Mouse (Mus musculus) ES-E14 (cell line): ENCODE results near the gene Gzma. TPM values are rescaled to one million over a fixed set of nuclear protein-coding genes. Genes with fewer than 3 reads are reported as not detected.

Experiments
- DNase-seq: peaks from one replicate; pipeline ENCODE4 v3.0.0-alpha.2; 2013; ENCODE audit warnings: low read depth, low spot score
- H3K27ac ChIP-seq: 2 replicates; pipeline ENCODE4 v1.5.1; 2012; ENCODE audit warnings: low read depth, mild to moderate bottlenecking, low read length, moderate library complexity, mixed read lengths; ENCODE audit not compliant: poor library complexity, insufficient read depth, severe bottlenecking
- H3K36me3 ChIP-seq: 2 replicates; pipeline ENCODE4 v1.6.1; 2012; ENCODE audit warnings: mild to moderate bottlenecking, low read length, moderate library complexity, mixed read lengths; ENCODE audit not compliant: control insufficient read depth, poor library complexity, insufficient read depth, severe bottlenecking
- H3K4me1 ChIP-seq, 2 experiments: fragments of 150-350 bp in 1 of 2; sonication (generic) in 1 of 2; 2 replicates each; pipeline ENCODE4 v1.6.1; 2012; ENCODE audit warnings: low read length in 2 of 2, mild to moderate bottlenecking in 1 of 2, mixed read lengths in 1 of 2; ENCODE audit not compliant: control insufficient read depth in 2 of 2, insufficient read depth in 2 of 2, poor library complexity in 1 of 2
- H3K4me3 ChIP-seq, 2 experiments: fragments of 150-350 bp in 1 of 2; sonication (generic) in 1 of 2; 2 replicates each; pipeline ENCODE4 v1.5.1; 2012; ENCODE audit warnings: low read length in 2 of 2, low read depth in 1 of 2, mild to moderate bottlenecking in 1 of 2, mixed read lengths in 1 of 2; ENCODE audit not compliant: insufficient read depth in 1 of 2, poor library complexity in 1 of 2, severe bottlenecking in 1 of 2
- H3K9ac ChIP-seq: 2 replicates; pipeline ENCODE4 v1.6.1; 2012; ENCODE audit warnings: low read depth, mild to moderate bottlenecking, low read length, mixed read lengths; ENCODE audit not compliant: poor library complexity, insufficient read depth, severe bottlenecking
- H3K9me3 ChIP-seq: fragments of 150-350 bp; sonication (generic); 2 replicates; pipeline ENCODE4 v1.6.1; 2012; ENCODE audit warnings: low read depth, mild to moderate bottlenecking, low read length; ENCODE audit not compliant: control insufficient read depth, insufficient read depth
- CHD2 ChIP-seq: IDR thresholded peaks from 2 replicates; pipeline ENCODE4 v1.6.1; 2014; ENCODE audit warnings: mild to moderate bottlenecking, low read depth, low read length, inconsistent platforms
- HCFC1 ChIP-seq: IDR thresholded peaks from 2 replicates; pipeline ENCODE4 v1.6.1; 2012; ENCODE audit warnings: low read length, inconsistent platforms, borderline replicate concordance; ENCODE audit not compliant: insufficient read depth
- MAFK ChIP-seq: IDR thresholded peaks from 2 replicates; pipeline ENCODE4 v1.6.1; 2014; ENCODE audit warnings: mild to moderate bottlenecking, low read depth, low read length, inconsistent platforms; ENCODE audit not compliant: insufficient read depth
- ZC3H11A ChIP-seq: IDR thresholded peaks from 2 replicates; pipeline ENCODE4 v1.6.1; 2012; ENCODE audit warnings: low read depth, mild to moderate bottlenecking, inconsistent platforms, low read length, borderline replicate concordance
- ZNF384 ChIP-seq: IDR thresholded peaks from 2 replicates; pipeline ENCODE4 v1.6.1; 2012; ENCODE audit warnings: low read depth, low read length, inconsistent platforms
- in situ Hi-C, 2 experiments: fragments of 600-800 bp; cut with MboI; formaldehyde crosslinking; loops; one replicate each; pipeline ENCODE4 v1.15.1; 2025; ENCODE audit warnings: low sequenced_read_pairs in 2 of 2, inconsistent platforms in 1 of 2; ENCODE audit not compliant: unreplicated experiment in 2 of 2
- total RNA-seq: library from RNA; depleted of rRNA; stranded (reverse); fragments of 300-350 nt; gene quantifications from 2 replicates; pipeline ENCODE4 v1.2.3, GENCODE M21; 2012

The Gzma gene
- total RNA-seq, 1 experiment: not detected

DNA sequence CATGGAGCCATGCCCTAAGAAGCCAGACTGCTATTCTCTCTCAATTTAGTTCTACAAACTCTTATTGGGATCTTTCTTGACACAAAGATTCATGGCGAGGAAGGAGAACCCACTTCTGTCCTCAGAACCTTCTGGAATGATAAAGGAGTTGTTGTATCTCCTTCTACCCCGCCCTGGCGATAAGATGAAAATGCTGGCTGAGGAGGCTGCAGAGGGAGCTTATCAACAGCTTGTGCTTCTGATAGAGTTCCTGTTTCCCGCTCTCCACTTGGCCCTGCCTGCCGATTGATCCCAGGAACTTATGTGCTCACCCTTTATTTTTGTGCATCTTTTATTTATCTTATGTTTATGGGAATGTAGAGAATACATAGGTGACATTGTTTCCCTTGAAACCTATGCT, 16.0 kb downstream of the Gzma start:
- H3K27ac ChIP-seq: no peak overlapping the region
- H3K36me3 ChIP-seq: no peaks in the 10 kb centered on the region
- no peak for DNase-seq
- H3K9ac ChIP-seq: no peak overlapping the region
- in situ Hi-C loops: no loop called here
- TF ChIP-seq CHD2: no peak
- no peaks in the 10 kb centered on the region for H3K9me3 ChIP-seq
- H3K4me1 ChIP-seq: no peaks in the 10 kb centered on the region
- H3K4me3 ChIP-seq: no peak overlapping the region

GRCm38 (mm10) chr13:113082101-113082500, 18.7 kb downstream of the Gzma start:
- H3K27ac ChIP-seq: no peak overlapping the region
- no peaks in the 10 kb centered on the region for H3K4me1 ChIP-seq
- DNase-seq: no peak
- no peak overlapping the region for H3K9ac ChIP-seq
- no peak overlapping the region for H3K4me3 ChIP-seq
- in situ Hi-C loops: no loop called here
- TF ChIP-seq MAFK: no peak
- TF ChIP-seq CHD2: no peak
- TF ChIP-seq HCFC1: no peak
- no peak for TF ChIP-seq ZNF384
- no peak for TF ChIP-seq ZC3H11A
- H3K36me3 ChIP-seq: no peaks in the 10 kb centered on the region
- no peaks in the 10 kb centered on the region for H3K9me3 ChIP-seq

DNA sequence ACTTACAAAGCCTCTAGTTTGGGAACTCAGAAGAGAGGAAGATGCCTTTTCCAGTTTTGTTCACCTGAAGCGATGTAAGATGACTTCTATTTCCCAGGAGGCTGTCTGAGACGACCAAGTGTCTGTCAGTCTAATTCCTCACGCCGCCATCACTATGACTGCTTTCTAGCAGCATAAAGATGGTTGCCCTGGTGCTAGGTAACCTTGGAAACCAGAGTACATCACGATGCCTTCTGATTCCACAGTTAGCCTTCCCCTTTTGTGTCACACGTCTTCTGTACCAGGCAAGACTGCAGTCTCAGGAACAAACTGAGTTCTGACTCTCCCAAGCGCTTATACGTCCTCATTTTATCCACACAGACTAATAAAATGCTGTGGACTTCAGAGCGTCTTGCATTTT, 21.8 kb downstream of the Gzma start:
- Histone ChIP-seq H3K36me3 (no peaks in the 10 kb centered on the region), H3K9ac (no peak overlapping the region), H3K4me1 (no peaks in the 10 kb centered on the region), H3K27ac (no peak overlapping the region), H3K4me3 (no peak overlapping the region), H3K9me3 (no peaks in the 10 kb centered on the region)
- TF ChIP-seq MAFK (no peak), HCFC1 (no peak), ZC3H11A (no peak), CHD2 (no peak), ZNF384 (no peak)
- no peak for DNase-seq
- in situ Hi-C loops: no loop called here

GRCm38 (mm10) chr13:113064542-113064941, 36.2 kb downstream of the Gzma start:
- Histone ChIP-seq H3K9ac (no peak overlapping the region), H3K4me1 (no peaks in the 10 kb centered on the region), H3K9me3 (no peaks in the 10 kb centered on the region), H3K27ac (no peak overlapping the region), H3K4me3 (no peak overlapping the region), H3K36me3 (no peaks in the 10 kb centered on the region)
- in situ Hi-C loops: loop anchor here in 1 of 2 experiments (25.0 kb wide), 1 partner anchor 198 kb away; no protein-coding TSS in a partner anchor
- TF ChIP-seq HCFC1 (no peak), ZNF384 (no peak), ZC3H11A (no peak), CHD2 (no peak), MAFK (no peak)
- DNase-seq: no peak

- no peaks in the 10 kb centered on the region for H3K9me3 ChIP-seq
- TF ChIP-seq MAFK (no peak), HCFC1 (no peak), ZNF384 (no peak), ZC3H11A (no peak), CHD2 (no peak)
- H3K36me3 ChIP-seq: no peaks in the 10 kb centered on the region
- in situ Hi-C loops: loop anchor here in 1 of 2 experiments (25.0 kb wide), 1 partner anchor 201 kb away; no protein-coding TSS in a partner anchor
- no peak overlapping the region for H3K27ac ChIP-seq
- no peak overlapping the region for H3K9ac ChIP-seq
- H3K4me3 ChIP-seq: no peak overlapping the region
- no peak for DNase-seq
- H3K4me1 ChIP-seq: no peaks in the 10 kb centered on the region
These were observed 39.0 kb downstream of the Gzma start for GRCm38 (mm10) chr13:113061746-113062145.
